Mouse (Mus musculus) liver (tissue): ENCODE results near the gene Skp2.
"Not testable (repeated sequence)": the region's sequence is repeated elsewhere in the genome, so short reads cannot be mapped to it uniquely, and the experiment has no call there.

ENCODE experiments used
- DNase-seq: peaks from one replicate; pipeline ENCODE4 v3.0.0-alpha.2; 2020; ENCODE audit warnings: mixed read lengths

The Skp2 gene

DNA sequence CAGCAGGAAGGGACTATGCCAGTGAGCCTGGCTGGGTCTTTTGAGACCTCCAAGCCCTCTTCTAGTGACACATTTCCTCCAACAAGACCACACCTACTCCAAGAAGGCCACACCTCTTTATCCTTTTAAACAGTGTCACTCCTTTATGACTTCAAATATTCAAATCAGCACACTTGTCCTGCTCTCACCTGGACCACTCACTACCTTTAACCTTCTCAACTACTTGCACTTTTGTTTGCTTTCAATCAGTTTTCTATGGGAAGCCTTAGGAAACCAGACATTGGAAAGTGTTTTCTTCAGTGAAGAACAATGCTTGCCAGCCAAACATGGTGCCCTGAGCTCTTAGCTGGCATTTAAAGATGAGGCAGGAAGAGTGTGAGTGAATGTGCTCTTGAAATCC, at the start of gene Skp2:
Gene Skp2 (minus strand): TSS at position 101 of the 400 bp plus-strand sequence.
- DNase-seq = no peak

GRCm38 (mm10) chr15:9198421-9198820, 43.2 kb upstream of the Skp2 start:
- no peak for DNase-seq

- DNase-seq = not testable (repeated sequence)
Measured at GRCm38 (mm10) chr15:9192685-9193084, 37.5 kb upstream of the Skp2 start.

GRCm38 (mm10) chr15:9189796-9190195, 34.6 kb upstream of the Skp2 start:
- no peak for DNase-seq

- no peak for DNase-seq
Measured at GRCm38 (mm10) chr15:9183995-9184394, 28.8 kb upstream of the Skp2 start.

DNA sequence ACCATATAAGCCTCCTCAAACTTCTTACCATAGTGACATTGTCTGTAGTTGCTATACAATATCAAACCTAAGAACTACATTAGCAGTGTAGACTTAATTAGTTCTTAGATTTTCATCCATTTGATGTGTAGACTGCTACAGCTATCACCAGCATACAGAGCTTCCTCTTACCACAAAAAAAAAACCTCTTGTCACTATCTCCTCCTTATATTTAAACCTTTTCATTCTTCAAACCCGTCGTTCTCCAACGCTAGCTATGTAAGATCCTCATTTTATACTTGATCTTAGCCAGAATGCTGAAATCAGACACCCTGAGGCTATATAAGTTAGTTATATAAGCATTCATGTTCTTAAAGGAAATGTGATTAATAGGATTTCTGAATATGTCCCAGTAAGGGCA, 21.8 kb upstream of the Skp2 start:
- DNase-seq = no peak

- no peak for DNase-seq
Measured at GRCm38 (mm10) chr15:9164125-9164524, 8.9 kb upstream of the Skp2 start.

DNA sequence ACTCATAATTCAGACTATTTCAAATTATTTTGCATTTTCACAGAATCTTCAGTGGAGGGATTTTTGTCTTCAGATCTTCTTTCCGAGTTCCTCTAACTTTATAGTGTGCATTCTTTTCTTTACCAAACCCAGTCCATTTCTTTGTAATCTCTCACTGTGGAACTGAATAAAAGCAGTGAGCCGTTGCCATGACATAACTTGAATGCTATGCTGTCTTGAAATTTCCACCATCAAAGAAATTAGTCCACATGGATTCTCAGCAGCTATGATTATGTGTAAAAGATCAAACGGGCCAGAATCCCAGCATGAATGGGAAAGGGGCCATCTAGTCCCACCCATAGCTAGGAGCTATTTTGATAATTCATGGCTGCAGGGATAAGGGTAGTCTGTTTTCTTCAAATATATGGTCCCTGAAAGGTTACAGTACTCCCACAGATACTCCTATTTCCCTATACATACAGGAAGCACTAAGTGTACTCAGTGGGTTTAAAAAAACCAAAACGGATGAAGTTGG, 7.4 kb upstream of the Skp2 start:
- no peak for DNase-seq

DNA sequence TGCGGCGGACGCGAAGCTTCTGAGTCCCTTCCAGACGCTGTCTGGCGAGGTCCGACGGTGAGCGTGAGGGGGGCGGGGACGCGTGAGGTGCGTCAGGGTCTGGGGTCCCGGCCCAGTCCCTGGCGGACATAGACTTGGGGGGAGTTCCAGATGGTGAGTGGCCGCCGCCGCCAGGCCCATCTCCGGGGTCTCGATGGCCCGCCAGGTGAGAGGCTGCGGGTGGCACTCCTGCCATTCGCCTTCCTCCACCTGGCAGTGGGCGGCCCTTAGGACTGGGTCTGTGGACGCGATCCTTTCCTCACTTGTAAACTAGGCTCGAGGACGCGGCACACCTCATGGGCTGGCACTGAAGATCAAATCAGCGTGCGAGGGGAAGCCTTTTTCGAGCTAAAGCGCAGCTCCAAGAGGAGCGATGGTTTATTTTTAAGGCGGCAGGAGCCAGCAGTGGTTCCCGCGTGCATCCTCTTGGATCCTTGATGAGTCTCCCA, 14.5 kb downstream of the Skp2 start:
- peak; percentile 70 for DNase-seq

DNA sequence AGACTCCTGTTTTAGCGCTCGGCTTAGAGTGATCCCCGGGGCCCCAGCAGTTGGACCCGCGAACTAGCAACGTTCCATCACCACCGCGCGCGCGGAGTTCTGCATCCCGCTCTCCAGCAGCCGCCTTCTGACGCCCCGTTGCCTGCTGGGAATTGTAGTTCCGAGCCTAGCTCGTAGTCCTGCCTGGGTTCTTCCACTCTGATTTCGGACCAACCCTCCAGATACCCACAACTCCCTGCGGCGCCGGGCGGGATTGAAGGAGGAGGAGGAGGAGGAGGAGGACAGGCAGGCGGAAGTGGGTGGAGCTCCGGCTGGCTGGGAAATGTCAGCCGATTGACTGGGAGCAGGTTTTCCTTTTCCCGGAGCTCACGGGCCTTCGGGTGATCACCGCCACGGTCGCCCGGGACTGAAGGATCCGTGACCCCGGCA, 15.0 kb downstream of the Skp2 start, which contains the start of gene Lmbrd2:
Gene Lmbrd2 (plus strand): TSS at position 299 of the 429 bp plus-strand sequence.
- peak; percentile 98 for DNase-seq

DNA sequence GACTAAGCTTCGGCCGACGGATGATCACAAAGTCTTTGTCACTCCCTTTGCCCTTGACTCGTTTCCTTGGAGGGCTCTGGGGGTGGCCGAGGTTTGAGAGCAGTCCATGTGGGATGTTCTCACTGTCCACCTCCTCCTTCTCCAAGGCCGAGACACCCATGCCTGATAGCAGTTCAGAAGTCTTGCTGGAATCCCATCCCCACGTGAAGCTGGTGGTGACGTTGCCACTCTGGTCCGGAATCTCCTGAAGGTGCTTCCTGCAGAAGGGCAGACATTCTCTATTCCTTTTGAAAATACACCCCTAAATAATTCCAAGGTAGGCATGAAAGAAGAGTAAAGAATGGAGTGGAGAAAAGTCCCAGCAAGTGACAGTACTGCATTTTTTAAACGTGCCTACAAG, 15.8 kb downstream of the Skp2 start:
- peak; percentile 29 for DNase-seq

DNA sequence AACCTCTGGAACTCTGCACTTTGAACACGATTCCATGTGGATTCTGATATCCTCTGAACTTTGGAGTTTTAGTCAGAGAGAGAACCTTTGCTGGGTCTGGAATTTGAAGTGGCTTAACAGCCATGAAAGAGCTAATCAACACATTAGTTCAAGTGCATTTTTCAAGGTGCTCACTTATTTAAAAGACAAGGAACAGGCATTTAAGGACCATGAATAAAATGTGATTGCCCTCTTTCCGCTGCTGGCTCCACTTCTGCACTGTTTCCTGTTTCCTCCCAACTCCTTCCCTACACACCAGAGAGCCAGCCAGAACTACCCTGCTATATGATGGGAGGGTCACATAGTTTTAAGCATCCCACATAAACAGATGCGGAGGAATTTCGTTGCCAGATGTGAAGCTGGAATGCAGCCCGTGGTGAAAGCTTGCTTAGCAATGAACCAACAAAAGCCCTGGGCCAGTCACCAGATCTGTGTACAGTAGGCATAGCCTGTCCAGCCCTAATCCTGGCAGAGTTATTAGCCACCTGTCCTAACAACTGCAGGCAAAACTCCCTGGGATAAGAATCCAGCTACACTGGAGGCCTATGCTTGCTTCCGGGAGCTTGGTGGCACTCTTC, 20.2 kb downstream of the Skp2 start:
- no peak for DNase-seq

- no peak for DNase-seq
Measured at GRCm38 (mm10) chr15:9132693-9133443, 22.4 kb downstream of the Skp2 start.

GRCm38 (mm10) chr15:9131499-9131888, 23.7 kb downstream of the Skp2 start:
- no peak for DNase-seq

- DNase-seq = no peak
Measured at GRCm38 (mm10) chr15:9130772-9131498, 24.3 kb downstream of the Skp2 start.

DNA sequence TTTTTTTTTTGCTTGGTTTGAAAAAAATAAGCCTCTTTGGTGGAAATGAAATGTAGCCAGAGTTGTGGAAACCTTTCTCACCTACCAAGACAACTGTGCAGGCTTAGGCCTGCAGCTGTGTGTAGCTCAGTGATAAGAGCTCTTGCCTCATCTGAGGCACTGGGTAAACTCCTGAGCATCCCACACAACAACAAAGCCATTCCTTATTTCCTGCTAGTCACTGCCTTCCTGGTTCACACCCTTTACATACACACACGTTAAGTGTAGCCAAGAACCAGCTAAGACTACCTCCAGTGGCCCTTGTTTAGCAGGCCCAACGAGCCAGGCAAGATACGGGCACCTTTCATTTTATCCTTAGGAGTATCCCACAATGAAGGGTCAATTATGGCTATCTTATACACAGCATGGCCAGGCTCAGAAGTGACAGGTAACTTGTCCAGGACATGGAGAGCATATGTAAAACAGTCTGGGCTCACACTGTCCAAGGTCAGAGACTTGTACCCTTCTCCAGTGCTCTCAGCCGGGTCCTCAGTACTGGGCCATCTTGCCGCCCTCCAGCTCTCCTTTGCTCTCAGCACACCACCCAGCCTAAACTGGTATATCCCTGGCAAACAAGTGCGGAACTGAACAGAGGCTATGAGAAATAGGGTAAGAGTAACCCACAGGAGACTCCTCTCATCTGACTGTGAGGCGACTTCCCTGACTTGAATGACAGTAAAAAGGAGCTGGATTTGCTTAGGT, 28.0 kb downstream of the Skp2 start:
- DNase-seq = no peak

DNA sequence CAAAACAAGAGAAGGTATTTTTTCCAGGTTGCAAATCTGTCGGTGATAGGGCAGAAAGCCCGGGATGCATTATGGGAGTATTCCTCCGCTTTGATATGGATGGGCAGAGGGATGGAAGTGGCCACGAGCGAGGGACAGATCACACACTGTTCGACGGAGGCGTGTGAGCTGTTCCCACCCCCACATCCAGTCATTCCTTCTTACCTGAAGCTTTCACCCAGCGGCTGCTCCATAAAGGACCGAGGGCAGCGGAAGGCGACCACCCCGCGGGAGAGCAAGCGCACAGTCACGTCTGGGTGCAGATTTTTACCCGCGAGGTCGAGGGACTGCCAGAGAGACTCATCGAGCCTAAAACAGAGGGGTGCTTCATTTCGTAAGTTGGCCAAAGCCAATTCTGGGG, 30.4 kb downstream of the Skp2 start:
- DNase-seq = no peak

- no peak for DNase-seq
Measured at GRCm38 (mm10) chr15:9122989-9123388, 32.2 kb downstream of the Skp2 start.

GRCm38 (mm10) chr15:9120081-9120480, 35.1 kb downstream of the Skp2 start:
- DNase-seq = peak; percentile 46

GRCm38 (mm10) chr15:9118852-9119251, 36.4 kb downstream of the Skp2 start:
- no peak for DNase-seq

DNA sequence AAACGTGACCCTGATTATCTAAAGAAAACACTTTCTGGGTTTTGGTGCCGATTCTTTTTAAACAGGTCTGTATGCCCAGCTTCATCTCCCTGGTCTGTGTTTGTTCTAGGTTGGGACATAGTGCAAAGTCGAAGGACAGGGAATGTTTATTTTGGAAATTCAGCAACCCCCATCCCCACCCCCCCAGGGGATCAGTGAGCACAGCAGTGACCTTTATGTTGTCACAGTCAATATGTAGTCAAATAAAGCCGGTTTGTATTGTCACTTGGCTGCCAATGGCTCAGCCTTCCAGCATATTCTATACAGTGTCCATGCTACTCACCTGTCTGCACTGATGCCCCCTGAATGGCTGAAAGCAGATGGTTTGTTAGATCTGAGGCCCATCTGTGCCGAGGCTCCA, 40.6 kb downstream of the Skp2 start:
- peak; percentile 57 for DNase-seq

GRCm38 (mm10) chr15:9114131-9114530, 41.1 kb downstream of the Skp2 start:
- DNase-seq = no peak

DNA sequence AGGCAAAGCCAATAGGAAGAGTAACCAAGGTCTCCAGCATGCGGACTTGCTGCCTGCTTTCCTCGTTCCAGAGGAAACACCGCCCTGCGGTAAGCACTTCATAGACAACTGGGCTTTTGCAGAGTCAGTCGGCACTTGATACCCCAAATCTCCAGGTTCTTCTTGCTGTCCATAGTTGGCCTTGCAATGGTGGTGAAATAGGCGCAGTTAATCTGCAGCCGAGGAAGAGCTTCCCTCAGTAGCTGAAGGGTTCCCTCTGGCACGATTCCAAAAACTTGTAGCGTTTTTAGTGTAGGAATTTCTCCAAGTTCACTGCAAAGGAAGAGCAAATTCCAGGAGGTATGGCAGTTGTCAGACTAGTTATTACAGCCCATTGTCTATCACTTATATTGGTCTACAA, 41.7 kb downstream of the Skp2 start:
- DNase-seq = no peak
